ENCODE assay signal across 9 mouse cellular contexts in genomic region chr11:120509940-120510339, GRCm38 (mm10). TPM values are rescaled to one million over a fixed set of nuclear protein-coding genes. Genes with fewer than 3 reads are reported as not detected.
DNase-seq lines count a peak whose midpoint lies in the region; ATAC-seq and TF ChIP-seq lines count a peak whose summit lies in the region.
"Had no signal": no experiment of that assay in that cellular context is flagged by ENCODE, and none has a peak within 500 bp of the region (broad histone marks: within the 10 kb centered on the region; RNA-seq: fewer than 3 reads in every experiment).

No protein-coding gene starts in this region.

- H3K27me3 ChIP-seq in kidney, embryonic 14.5 days (ENCODE audit: control insufficient read depth, insufficient read depth, low read length) = no peaks in the 10 kb centered on the region
- H3K27me3 ChIP-seq in intestine, embryonic 16.5 days (replicated peaks; ENCODE audit: control insufficient read depth, insufficient read depth, low read length) = no peaks in the 10 kb centered on the region
- no peaks in the 10 kb centered on the region for H3K27me3 ChIP-seq in myocyte (ENCODE audit: control insufficient read depth, insufficient read depth, insufficient read length)

- no peaks in the 10 kb centered on the region for H3K9me3 ChIP-seq in kidney, embryonic 14.5 days (ENCODE audit: control insufficient read depth, low read length)
- H3K9me3 ChIP-seq in intestine, embryonic 16.5 days (ENCODE audit: control insufficient read depth, low read length) = no peaks in the 10 kb centered on the region

- no peak overlapping the region for H3ac ChIP-seq in myocyte (ENCODE audit: control insufficient read depth, insufficient read length)

- TF ChIP-seq POLR2A in myocyte (IDR thresholded peaks at IDR 0.05; ENCODE audit: insufficient read length, low read depth) = no peak

- no peaks in the 10 kb centered on the region for H3K79me2 ChIP-seq in myocyte (ENCODE audit: control insufficient read depth, insufficient read depth)

- no peak overlapping the region for H3K27ac ChIP-seq in kidney, embryonic 14.5 days (ENCODE audit: low read depth, low read length)
- H3K27ac ChIP-seq in brown adipose tissue, adult 24 weeks (replicated peaks; ENCODE audit: low read depth, low read length) = peak overlapping the region; percentile 41; the same call in 1 of the 2 replicates
- H3K27ac ChIP-seq in intestine, embryonic 16.5 days (ENCODE audit: low read length) = peak overlapping the region; percentile 86

- no peak overlapping the region for H3K4me3 ChIP-seq in kidney, embryonic 14.5 days (ENCODE audit: low read length)
- H3K4me3 ChIP-seq in brown adipose tissue, adult 24 weeks (ENCODE audit: insufficient read depth, low read depth, low read length) = peak overlapping the region; percentile 36; the same call in 1 of the 2 replicates
- H3K4me3 ChIP-seq in intestine, embryonic 16.5 days (ENCODE audit: low read length) = peak overlapping the region; percentile 34; the same call in 1 of the 2 replicates
- no peak overlapping the region for H3K4me3 ChIP-seq in myocyte

- ATAC-seq in kidney, embryonic 14.5 days (ENCODE audit: low FRiP score, low TSS enrichment) = no peak
- peak; percentile 49 for ATAC-seq in intestine, embryonic 16.5 days

- 57% methylated on average over 4 of the region's 4 CpGs for WGBS in kidney, embryonic 14.5 days
- WGBS in intestine, embryonic 16.5 days = 37% methylated on average over 4 of the region's 4 CpGs

- no peaks in the 10 kb centered on the region for H3K36me3 ChIP-seq in kidney, embryonic 14.5 days (ENCODE audit: control insufficient read depth, insufficient read depth, low read length)
- no peaks in the 10 kb centered on the region for H3K36me3 ChIP-seq in intestine, embryonic 16.5 days (ENCODE audit: control insufficient read depth, insufficient read depth, low read length)
- H3K36me3 ChIP-seq in myocyte (ENCODE audit: control insufficient read depth, insufficient read depth) = no peaks in the 10 kb centered on the region

- peaks cover 10% of the 10 kb centered on the region for H3K4me1 ChIP-seq in kidney, embryonic 14.5 days (ENCODE audit: control insufficient read depth, insufficient read depth, low read length)
- peaks cover 2% of the 10 kb centered on the region; the same call in 1 of the 2 replicates for H3K4me1 ChIP-seq in brown adipose tissue, adult 24 weeks (ENCODE audit: control insufficient read depth, insufficient read depth, insufficient read length, low read length)
- H3K4me1 ChIP-seq in intestine, embryonic 16.5 days (ENCODE audit: control insufficient read depth, insufficient read depth, low read length) = peaks cover 29% of the 10 kb centered on the region

- peak overlapping the region; percentile 37; the same call in 1 of the 2 replicates for H3K4me2 ChIP-seq in kidney, embryonic 14.5 days (replicated peaks; ENCODE audit: low read depth, low read length)
- H3K4me2 ChIP-seq in intestine, embryonic 16.5 days (ENCODE audit: low read depth, low read length) = peak overlapping the region; percentile 56
- peak overlapping the region; percentile 80 for H3K4me2 ChIP-seq in myocyte (ENCODE audit: low read depth)

- no peak overlapping the region for H3K9ac ChIP-seq in kidney, embryonic 14.5 days (ENCODE audit: low read depth, low read length)
- peak overlapping the region; percentile 60 for H3K9ac ChIP-seq in intestine, embryonic 16.5 days (ENCODE audit: low read depth, low read length)

- no peak for DNase-seq in kidney, postnatal 4 days
- DNase-seq in urinary bladder, adult 18-20 months (ENCODE audit: low spot score in 2 of 2) = no peak
- no peak for DNase-seq in cerebellum, adult 8-10 months

TF ChIP-seq in myocyte, 11 proteins besides CTCF, POLR2A, EP300 and RAD21:
- TF ChIP-seq TCF12 (IDR thresholded peaks at IDR 0.05; ENCODE audit: insufficient read depth, poor library complexity, severe bottlenecking) (no peak), MAX (IDR thresholded peaks at IDR 0.05; ENCODE audit: low read depth) (no peak), E2F4 (IDR thresholded peaks at IDR 0.05; ENCODE audit: insufficient read depth) (no peak), REST (IDR thresholded peaks at IDR 0.05; ENCODE audit: insufficient read depth, insufficient read length) (no peak), USF1 (IDR thresholded peaks at IDR 0.05; ENCODE audit: low read depth) (no peak), TCF3 (IDR thresholded peaks at IDR 0.05; ENCODE audit: insufficient read length, low read depth) (no peak), MYOG (IDR thresholded peaks at IDR 0.05; ENCODE audit: control insufficient read depth in 1 of 3, insufficient read depth in 1 of 3, insufficient read length in 2 of 3, low read depth in 2 of 3) (no peak), POLR2AphosphoS2 (IDR thresholded peaks at IDR 0.05; ENCODE audit: insufficient read length, low read depth) (no peak), CEBPB (IDR thresholded peaks at IDR 0.05; ENCODE audit: insufficient read depth, poor library complexity, severe bottlenecking) (no peak), SRF (IDR thresholded peaks at IDR 0.05; ENCODE audit: control insufficient read depth, insufficient read length, low read depth) (no peak), MYOD1 (IDR thresholded peaks at IDR 0.05; ENCODE audit: control insufficient read depth in 1 of 3, insufficient read length in 2 of 3, low read depth in 2 of 3) (no peak)

RNA-seq across cellular contexts. Expression of gene Slc25a10, which starts 18.3 kb away (rescaled TPM):
- 65.3 and 79.1 TPM in 2 replicates for polyA plus RNA-seq in kidney, embryonic 14.5 days (2014; fragmentation: Nextera tagmentation; extraction: Ambion mirVana)
- 32.9 and 33.9 TPM in 2 replicates for polyA plus RNA-seq in brown adipose tissue, adult 24 weeks (2012; ENCODE audit: insufficient read depth, insufficient read length, missing spikeins)
- 104 and 108 TPM in 2 replicates for polyA plus RNA-seq in intestine, embryonic 16.5 days (2015; fragmentation: Nextera tagmentation; extraction: Ambion mirVana)
- polyA plus RNA-seq in myocyte (2012; fragmentation: generic; extraction: Trizol) = 43.8 TPM

RNA-seq across cellular contexts. Expression of gene Gcgr, which starts 20.6 kb away (rescaled TPM):
- polyA plus RNA-seq in kidney, embryonic 14.5 days (2014; fragmentation: Nextera tagmentation; extraction: Ambion mirVana) = 2.0 and 2.4 TPM in 2 replicates
- not detected in 2 replicates for polyA plus RNA-seq in brown adipose tissue, adult 24 weeks (2012; ENCODE audit: insufficient read depth, insufficient read length, missing spikeins)
- polyA plus RNA-seq in intestine, embryonic 16.5 days (2015; fragmentation: Nextera tagmentation; extraction: Ambion mirVana) = 0.76 TPM in 2 replicates
- polyA plus RNA-seq in myocyte (2012; fragmentation: generic; extraction: Trizol) = 0.05 TPM

RNA-seq across cellular contexts. Expression of gene Mrpl12, which starts 25.5 kb away (rescaled TPM):
- polyA plus RNA-seq in kidney, embryonic 14.5 days (2014; fragmentation: Nextera tagmentation; extraction: Ambion mirVana) = 176 and 218 TPM in 2 replicates
- polyA plus RNA-seq in brown adipose tissue, adult 24 weeks (2012; ENCODE audit: insufficient read depth, insufficient read length, missing spikeins) = 278 and 304 TPM in 2 replicates
- 228 and 239 TPM in 2 replicates for polyA plus RNA-seq in intestine, embryonic 16.5 days (2015; fragmentation: Nextera tagmentation; extraction: Ambion mirVana)
- polyA plus RNA-seq in myocyte (2012; fragmentation: generic; extraction: Trizol) = 218 TPM

RNA-seq across cellular contexts. Expression of gene Mcrip1, which starts 39.6 kb away (rescaled TPM):
- 236 and 265 TPM in 2 replicates for polyA plus RNA-seq in kidney, embryonic 14.5 days (2014; fragmentation: Nextera tagmentation; extraction: Ambion mirVana)
- 24.6 and 28.0 TPM in 2 replicates for polyA plus RNA-seq in brown adipose tissue, adult 24 weeks (2012; ENCODE audit: insufficient read depth, insufficient read length, missing spikeins)
- polyA plus RNA-seq in intestine, embryonic 16.5 days (2015; fragmentation: Nextera tagmentation; extraction: Ambion mirVana) = 119 and 129 TPM in 2 replicates
- polyA plus RNA-seq in myocyte (2012; fragmentation: generic; extraction: Trizol) = 237 TPM

RNA-seq across cellular contexts. Expression of gene Ppp1r27, which starts 41.0 kb away (rescaled TPM):
- polyA plus RNA-seq in kidney, embryonic 14.5 days (2014; fragmentation: Nextera tagmentation; extraction: Ambion mirVana) = 0.58 and 0.89 TPM in 2 replicates
- polyA plus RNA-seq in brown adipose tissue, adult 24 weeks (2012; ENCODE audit: insufficient read depth, insufficient read length, missing spikeins) = 4.1 and 5.5 TPM in 2 replicates
- polyA plus RNA-seq in intestine, embryonic 16.5 days (2015; fragmentation: Nextera tagmentation; extraction: Ambion mirVana) = 0.37 TPM in 1 of 2 replicates, not detected in the other
- polyA plus RNA-seq in myocyte (2012; fragmentation: generic; extraction: Trizol) = 1.0 TPM
- polyA plus RNA-seq: brain, embryonic 14.5 days; neural tube, embryonic 11.5 days had no signal

Comparison
In these comparisons a context has a peak if more than half of its experiments do, and no peak if none do; other contexts are left out.
1. H3K4me3 ChIP-seq: peak in brown adipose tissue, adult 24 weeks (single experiment) and intestine, embryonic 16.5 days (single experiment); none in kidney, embryonic 14.5 days (single experiment) and myocyte (single experiment).
2. Peak in every context shown above with its lines, with median percentiles within 50 percentile points of each other: H3K4me2 ChIP-seq.